Mouse (Mus musculus) kidney, adult 9 months (tissue): ENCODE data around the gene Fhad1.

Experiments used
- DNase-seq: peaks from one replicate; pipeline ENCODE4 v3.0.0; 2022

Gene Fhad1

DNA sequence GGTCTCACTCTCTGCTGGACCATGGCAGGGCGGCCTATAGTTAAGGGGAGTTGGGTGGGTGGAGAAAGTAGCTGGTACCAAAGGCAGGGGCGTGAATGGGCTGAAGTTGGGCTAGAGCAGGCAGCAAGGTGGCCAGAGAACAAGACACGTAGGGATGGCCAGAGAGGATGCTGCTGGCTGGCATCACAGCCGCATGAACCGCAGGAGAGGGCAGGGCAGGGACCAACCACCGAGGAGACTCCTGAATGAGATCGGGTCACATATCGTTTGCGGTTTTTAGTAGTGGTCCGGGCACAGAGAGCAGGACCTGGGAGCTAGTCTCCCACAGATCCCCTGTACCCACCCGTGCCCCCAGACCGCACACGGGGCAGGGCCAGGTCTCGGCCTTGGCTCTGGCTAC lies 155.5 kb downstream of the Fhad1 start:
- DNase-seq, result no peak

DNA sequence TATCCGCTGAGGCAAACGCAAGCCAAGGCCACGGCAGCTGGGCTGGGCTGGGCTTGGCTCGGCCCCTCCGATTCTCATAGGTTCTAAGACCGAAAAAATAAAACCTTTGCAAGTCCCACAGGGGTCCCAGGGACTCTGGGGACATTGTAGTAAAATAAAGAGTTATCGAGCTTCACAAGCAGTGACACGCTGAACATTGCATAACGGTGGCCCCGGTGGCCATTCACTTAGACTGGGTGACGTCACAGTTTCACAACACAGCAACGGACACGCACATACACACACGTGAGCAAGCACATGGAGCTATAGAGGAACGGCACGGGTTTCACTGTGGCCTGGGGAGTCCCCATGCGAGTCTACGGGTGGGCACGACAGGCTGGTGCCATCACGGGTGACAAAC lies 156.4 kb downstream of the Fhad1 start:
- DNase-seq, result no peak

DNA sequence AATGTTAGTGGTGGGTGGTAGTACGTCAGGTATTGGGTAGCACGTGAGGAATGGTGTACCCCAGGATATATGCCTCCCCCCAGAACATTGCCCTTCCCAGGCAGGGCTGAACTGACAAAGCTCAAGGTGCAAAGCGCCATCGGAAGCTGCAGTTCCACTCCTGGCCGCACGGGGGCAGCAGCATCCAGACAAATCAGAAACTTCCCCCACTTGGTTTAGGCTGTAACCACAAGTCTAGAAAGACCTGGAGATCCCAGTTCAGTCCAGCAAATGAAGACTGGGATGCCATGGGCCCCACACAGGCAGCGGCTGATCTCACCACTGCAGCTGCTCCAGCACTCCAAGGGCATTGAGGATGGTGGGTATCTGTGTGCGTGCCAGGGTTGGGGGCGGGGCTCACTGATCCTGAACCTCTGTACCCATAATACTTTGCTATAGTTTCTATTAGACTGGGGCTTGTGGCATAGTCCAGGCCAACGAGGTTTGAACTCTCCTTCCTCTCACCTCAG lies 157.4 kb downstream of the Fhad1 start:
- peak; percentile 86 for DNase-seq

DNA sequence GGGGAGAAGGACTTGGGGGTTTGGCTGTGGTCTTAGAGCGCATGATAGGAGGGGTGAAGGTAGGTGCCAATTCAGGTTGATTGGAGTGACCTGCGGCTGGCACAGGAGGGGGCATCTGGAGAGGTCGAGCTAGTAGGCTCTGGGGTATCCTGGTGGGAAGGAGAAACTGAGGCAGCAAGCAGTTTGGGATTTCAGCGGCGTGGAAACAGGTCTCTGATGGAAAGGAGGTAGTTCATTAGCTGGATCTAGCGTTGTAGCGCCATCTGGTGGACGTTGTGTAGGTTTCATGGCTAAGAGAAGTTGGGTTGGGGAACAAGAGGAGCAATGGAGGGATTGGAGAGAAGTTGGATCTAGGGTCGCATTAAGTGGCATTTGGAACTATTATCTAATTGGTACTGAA lies 161.4 kb downstream of the Fhad1 start:
- DNase-seq, result no peak

DNA sequence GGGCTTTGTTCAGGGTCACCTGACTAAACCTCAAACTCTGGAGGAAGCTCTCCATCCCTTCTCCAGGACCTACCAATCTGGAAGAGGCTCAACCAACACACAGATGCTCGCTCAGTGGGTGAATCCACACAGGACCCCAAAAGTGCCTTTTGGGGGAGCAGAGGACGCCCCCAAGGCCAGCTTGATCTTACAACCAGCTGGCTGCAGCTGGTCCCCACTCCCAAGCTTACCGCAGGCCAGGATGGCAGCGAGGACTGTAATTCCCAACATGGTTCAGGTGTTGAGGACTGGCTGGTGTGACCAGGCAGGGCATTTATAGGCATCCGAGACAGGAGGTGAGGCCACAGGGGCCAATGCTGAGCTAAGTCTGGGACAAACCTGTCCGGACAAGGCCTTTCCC lies 168.9 kb downstream of the Fhad1 start, which contains the start of gene Ctrc:
Gene Ctrc (minus strand): TSS at position 361 of the 400 bp plus-strand sequence.
- DNase-seq, result no peak
